ENCODE assay signal across 8 mouse cellular contexts in the genomic region with DNA sequence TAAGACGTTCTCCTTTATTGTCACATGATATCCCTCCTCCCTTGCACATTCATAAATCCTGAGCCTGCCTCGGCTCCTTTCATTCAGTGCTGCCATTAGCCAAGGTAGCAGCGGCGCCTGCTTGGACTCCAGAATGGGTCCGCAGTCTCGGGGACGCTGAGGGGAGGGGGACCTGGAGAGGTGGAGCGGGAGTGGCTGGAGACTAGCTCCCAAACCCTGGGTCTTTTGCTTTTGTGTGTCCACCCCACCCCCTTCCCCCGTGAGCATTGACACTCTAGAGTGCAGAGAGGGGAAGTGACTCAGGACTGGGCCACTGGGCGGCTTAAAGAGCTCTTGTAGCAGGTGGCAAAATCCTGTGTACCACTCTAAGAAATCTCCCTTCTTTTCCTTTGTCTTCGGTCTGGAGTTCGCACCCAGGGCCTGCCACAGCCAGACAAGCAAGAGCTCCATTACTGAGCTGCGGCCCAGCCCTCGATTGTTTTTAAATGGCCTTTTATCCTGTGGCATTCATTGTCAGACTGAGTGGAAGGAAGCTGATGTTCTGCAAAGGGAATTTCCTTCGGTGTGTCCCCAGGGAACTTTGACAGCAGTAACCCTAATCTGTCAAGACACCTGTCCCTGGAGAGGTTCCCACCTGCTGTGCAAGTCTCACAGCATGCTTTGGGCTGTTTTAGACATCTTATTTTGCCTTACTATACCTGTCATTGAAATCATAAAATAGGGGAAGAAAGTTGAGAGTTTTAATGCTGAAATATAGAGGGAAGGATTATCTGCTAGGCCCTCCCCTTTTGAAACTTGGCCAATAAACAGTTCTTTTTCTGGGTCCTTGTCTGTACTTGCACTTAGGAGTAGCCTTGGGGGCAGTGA. TPM values are rescaled to one million over a fixed set of nuclear protein-coding genes. Genes with fewer than 3 reads are reported as not detected.
A peak's percentile ranks its signal among the peaks of the same experiment; 100 is the strongest.
DNase-seq lines count a peak whose midpoint lies in the region; ATAC-seq and TF ChIP-seq lines count a peak whose summit lies in the region.

No protein-coding gene starts in this region.

- peak overlapping the region; percentile 54 for H3K9ac ChIP-seq in ES-E14 (ENCODE audit: insufficient read depth, low read depth, low read length, poor library complexity, severe bottlenecking)
- peak overlapping the region; percentile 90 for H3K9ac ChIP-seq in embryonic facial prominence, embryonic 12.5 days
- H3K9ac ChIP-seq in lung, embryonic 16.5 days (ENCODE audit: low read length): peak overlapping the region; percentile 92

- peak overlapping the region; percentile 55 to 77 for H3K4me3 ChIP-seq in ES-E14 (ENCODE audit: insufficient read depth in 1 of 2, low read depth in 1 of 2, low read length in 2 of 2, poor library complexity in 1 of 2, severe bottlenecking in 1 of 2)
- H3K4me3 ChIP-seq in embryonic facial prominence, embryonic 12.5 days: peak overlapping the region; percentile 83
- peak overlapping the region; percentile 92 for H3K4me3 ChIP-seq in heart, embryonic 10.5 days
- peak overlapping the region; percentile 89 for H3K4me3 ChIP-seq in lung, embryonic 16.5 days (ENCODE audit: low read length)

- H3K4me1 ChIP-seq in ES-E14 (ENCODE audit: control insufficient read depth in 2 of 2, insufficient read depth in 2 of 2, low read length in 2 of 2, poor library complexity in 1 of 2): peaks cover 8 to 17% of the 10 kb centered on the region in 2 experiments; a peak in 3 of 4 replicates
- H3K4me1 ChIP-seq in embryonic facial prominence, embryonic 12.5 days: peaks cover 25% of the 10 kb centered on the region
- peaks cover 29% of the 10 kb centered on the region for H3K4me1 ChIP-seq in heart, embryonic 10.5 days
- peaks cover 17% of the 10 kb centered on the region for H3K4me1 ChIP-seq in lung, embryonic 16.5 days (replicated peaks; ENCODE audit: control insufficient read depth, insufficient read depth, low read length)

- peak; percentile 47 for DNase-seq in ES-E14 (ENCODE audit: low read depth, low spot score)
- peak; percentile 53 for DNase-seq in adrenal gland, postnatal 25 days
- DNase-seq in heart, embryonic 10.5 days (ENCODE audit: low spot score): peak; percentile 80
- DNase-seq in kidney, adult 8-10 months: peak; percentile 37 to 48
- peak; percentile 39 to 42 for DNase-seq in urinary bladder, postnatal 36 days (ENCODE audit: low spot score in 2 of 2)

- peak overlapping the region; percentile 90; the same call in 1 of the 2 replicates for H3K27ac ChIP-seq in ES-E14 (ENCODE audit: insufficient read depth, low read depth, low read length, poor library complexity, severe bottlenecking)
- peak overlapping the region; percentile 95 for H3K27ac ChIP-seq in embryonic facial prominence, embryonic 12.5 days
- H3K27ac ChIP-seq in heart, embryonic 10.5 days: peak overlapping the region; percentile 99
- peak overlapping the region; percentile 96 for H3K27ac ChIP-seq in lung, embryonic 16.5 days (ENCODE audit: low read length)

- no peaks in the 10 kb centered on the region for H3K27me3 ChIP-seq in embryonic facial prominence, embryonic 12.5 days
- no peaks in the 10 kb centered on the region for H3K27me3 ChIP-seq in heart, embryonic 10.5 days (ENCODE audit: insufficient read depth, poor library complexity, severe bottlenecking)
- no peaks in the 10 kb centered on the region; the same call in 1 of the 2 replicates for H3K27me3 ChIP-seq in lung, embryonic 16.5 days (ENCODE audit: control insufficient read depth, insufficient read depth, low read depth, low read length)

- WGBS in embryonic facial prominence, embryonic 12.5 days: 6% methylated on average over 15 of the region's 15 CpGs
- WGBS in heart, embryonic 10.5 days: 8% methylated on average over 15 of the region's 15 CpGs
- WGBS in lung, embryonic 16.5 days: 5% methylated on average over 15 of the region's 15 CpGs

- H3K9me3 ChIP-seq in ES-E14 (ENCODE audit: control insufficient read depth, insufficient read depth, low read depth, low read length): no peaks in the 10 kb centered on the region
- H3K9me3 ChIP-seq in embryonic facial prominence, embryonic 12.5 days: no peaks in the 10 kb centered on the region
- H3K9me3 ChIP-seq in heart, embryonic 10.5 days: no peaks in the 10 kb centered on the region
- no peaks in the 10 kb centered on the region for H3K9me3 ChIP-seq in lung, embryonic 16.5 days (ENCODE audit: control insufficient read depth, low read length)

- peaks cover 7% of the 10 kb centered on the region; the same call in 1 of the 2 replicates for H3K36me3 ChIP-seq in ES-E14 (ENCODE audit: control insufficient read depth, insufficient read depth, low read length, poor library complexity, severe bottlenecking)
- no peaks in the 10 kb centered on the region for H3K36me3 ChIP-seq in embryonic facial prominence, embryonic 12.5 days
- no peaks in the 10 kb centered on the region for H3K36me3 ChIP-seq in heart, embryonic 10.5 days
- H3K36me3 ChIP-seq in lung, embryonic 16.5 days (ENCODE audit: control insufficient read depth, insufficient read depth, low read length): no peaks in the 10 kb centered on the region

- peak overlapping the region; percentile 63 for H3K4me2 ChIP-seq in embryonic facial prominence, embryonic 12.5 days (replicated peaks)
- H3K4me2 ChIP-seq in lung, embryonic 16.5 days (ENCODE audit: low read depth, low read length): peak overlapping the region; percentile 87

- peak; percentile 24 for ATAC-seq in embryonic facial prominence, embryonic 12.5 days (ENCODE audit: insufficient number of reproducible peaks, insufficient read depth, low FRiP score, low TSS enrichment)
- peak; percentile 41 for ATAC-seq in lung, embryonic 16.5 days (ENCODE audit: low read depth)
- peak; percentile 65 for ATAC-seq in neutrophil, adult 5-6 weeks (ENCODE audit: extremely low read depth, insufficient number of reproducible peaks, low FRiP score, poor library complexity, severe bottlenecking)

- in situ Hi-C loops in ES-E14 (cut with MboI; ENCODE audit: low sequenced_read_pairs in 2 of 2, unreplicated experiment in 2 of 2): no loop called here

TF ChIP-seq in ES-E14, 5 proteins besides CTCF, POLR2A, EP300 and RAD21:
- TF ChIP-seq ZNF384 (IDR thresholded peaks at IDR 0.05; ENCODE audit: low read depth, low read length): peak; percentile 30; the same call in 1 of the 2 replicates
- TF ChIP-seq MAFK (IDR thresholded peaks at IDR 0.05; ENCODE audit: insufficient read depth, low read depth, low read length): no peak

RNA-seq across cellular contexts. Expression of gene Spred2, which starts 2.0 kb away (rescaled TPM):
- 19.4 and 21.6 TPM in 2 replicates for total RNA-seq in ES-E14 (2012; rRNA removed)
- total RNA-seq in adrenal gland, postnatal 25 days (2021): 30.1 and 34.5 TPM in 2 replicates
- 7.9 and 10.0 TPM in 2 replicates for polyA plus RNA-seq in embryonic facial prominence, embryonic 12.5 days (2016; fragmentation: Nextera tagmentation; extraction: Ambion mirVana)
- 4.4 and 6.7 TPM in 2 replicates for polyA plus RNA-seq in heart, embryonic 10.5 days (2016; fragmentation: Nextera tagmentation; extraction: Ambion mirVana)
- polyA plus RNA-seq in lung, embryonic 16.5 days (2015; fragmentation: Nextera tagmentation; extraction: Ambion mirVana): 4.5 and 5.7 TPM in 2 replicates
- total RNA-seq in neutrophil, adult 5-6 weeks (2017): 2.6 and 2.8 TPM in 2 replicates

Comparison
In these comparisons a context has a peak if more than half of its experiments do, and no peak if none do; other contexts are left out.
1. Peak in every context shown above with its lines: DNase-seq, ATAC-seq, H3K4me3 ChIP-seq and H3K27ac ChIP-seq.